Mouse (Mus musculus): ENCODE results near the gene Ptprd. TPM values are rescaled to one million over a fixed set of nuclear protein-coding genes. Genes with fewer than 3 reads are reported as not detected.

The Ptprd gene
- polyA plus RNA-seq, 1 experiment, result 0.15 TPM

DNA sequence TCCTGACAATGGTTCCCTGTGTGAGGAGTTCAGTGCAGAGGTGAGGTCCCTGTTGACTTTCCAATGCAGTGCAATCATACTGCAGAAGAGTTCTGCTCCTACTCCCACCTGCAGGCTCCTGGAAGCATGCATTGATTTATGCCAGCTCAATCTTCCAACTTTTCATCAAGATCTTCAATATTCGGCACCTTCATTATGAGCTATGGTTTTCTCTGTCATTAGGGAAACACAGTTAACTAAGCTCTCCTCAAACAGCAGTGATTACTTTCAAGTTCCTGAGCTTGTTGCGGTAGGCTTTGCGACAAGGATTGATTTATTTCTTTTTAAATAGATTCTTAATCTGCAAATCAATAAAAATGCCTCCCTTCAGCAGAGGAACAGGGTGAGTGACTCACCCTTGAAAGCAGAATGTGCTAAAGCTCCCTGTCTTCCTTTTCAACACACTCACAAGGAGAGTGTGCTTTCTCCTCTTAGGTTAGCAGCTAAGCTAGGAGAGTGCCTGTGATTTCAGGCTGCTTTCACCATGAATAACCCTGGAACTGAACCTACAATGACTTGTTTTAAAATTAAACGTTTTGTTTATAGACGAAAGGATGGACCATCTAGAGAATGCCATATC is 1298.1 kb downstream of the Ptprd start:
- no peak for TF ChIP-seq CTCF (IDR thresholded peaks at IDR 0.05; ENCODE audit: extremely low read depth, insufficient read depth, insufficient read length, insufficient replicate concordance)
- TF ChIP-seq POLR2A (IDR thresholded peaks at IDR 0.05; ENCODE audit: low read depth, low read length), result no peak
- 79% methylated on average over 5 of the region's 5 CpGs for WGBS
- DNase-seq (ENCODE audit: low read depth in 1 of 2, low spot score in 2 of 2), result no peak
- Histone ChIP-seq H3K27ac (ENCODE audit: insufficient read depth, low read length) (no peak overlapping the region), H3K4me1 (ENCODE audit: control insufficient read depth, insufficient read depth, insufficient read length) (no peaks in the 10 kb centered on the region), H3K36me3 (ENCODE audit: control insufficient read depth, insufficient read depth, low read length) (no peaks in the 10 kb centered on the region), H3K4me3 (ENCODE audit: extremely low read depth, insufficient read depth, insufficient read length) (no peak overlapping the region), H3K27me3 (ENCODE audit: control insufficient read depth, insufficient read depth, low read length) (no peaks in the 10 kb centered on the region)

DNA sequence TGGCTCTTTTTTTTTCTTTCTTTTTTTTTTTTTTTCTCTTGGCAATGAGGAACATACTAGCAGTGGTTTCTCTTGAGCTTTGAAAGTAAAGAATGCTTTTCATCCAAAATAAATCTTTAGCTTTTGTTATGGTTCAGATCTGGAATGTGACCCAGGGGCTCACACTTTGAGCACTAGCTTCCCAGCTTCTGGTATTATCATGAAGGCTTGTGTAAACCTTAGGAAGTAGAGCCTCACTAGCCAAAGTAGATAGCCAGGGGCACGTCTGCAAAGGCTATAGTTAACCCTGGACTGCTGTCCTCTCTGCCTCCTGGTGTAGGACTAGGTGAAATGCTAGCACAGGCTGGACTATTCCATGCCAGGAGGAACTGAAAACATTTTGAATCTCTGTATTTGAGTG is 1310.1 kb downstream of the Ptprd start:
- 50% methylated on average over 1 of the region's 1 CpGs for WGBS
- H3K27ac ChIP-seq (ENCODE audit: insufficient read depth, low read length), result no peak overlapping the region
- no peak for DNase-seq (ENCODE audit: low read depth in 1 of 2, low spot score in 2 of 2)
- H3K4me1 ChIP-seq (ENCODE audit: control insufficient read depth, insufficient read depth, insufficient read length), result no peaks in the 10 kb centered on the region
- no peak for TF ChIP-seq CTCF (IDR thresholded peaks at IDR 0.05; ENCODE audit: extremely low read depth, insufficient read depth, insufficient read length, insufficient replicate concordance)
- no peak for TF ChIP-seq POLR2A (IDR thresholded peaks at IDR 0.05; ENCODE audit: low read depth, low read length)
- H3K4me3 ChIP-seq (ENCODE audit: extremely low read depth, insufficient read depth, insufficient read length), result no peak overlapping the region
- no peaks in the 10 kb centered on the region for H3K27me3 ChIP-seq (ENCODE audit: control insufficient read depth, insufficient read depth, low read length)
- H3K36me3 ChIP-seq (ENCODE audit: control insufficient read depth, insufficient read depth, low read length), result no peaks in the 10 kb centered on the region

DNA sequence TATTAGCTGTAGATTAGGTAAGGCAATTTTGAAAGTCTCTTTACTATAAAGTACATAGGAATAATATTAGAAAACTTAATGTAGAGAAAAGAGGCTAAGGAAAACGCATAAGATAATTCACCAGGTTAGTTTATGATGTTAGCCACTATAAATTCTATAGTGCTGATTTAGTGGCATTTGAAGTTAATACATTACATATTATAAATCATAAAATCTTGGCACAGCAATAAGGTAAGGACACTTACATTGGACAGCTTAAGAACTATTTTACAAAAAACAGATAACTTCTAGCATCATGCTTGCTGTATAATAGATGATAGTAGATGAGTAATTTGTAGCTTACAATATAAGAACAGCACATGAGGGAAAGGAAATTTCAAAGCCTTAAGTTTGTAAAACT is 1322.1 kb downstream of the Ptprd start:
- no peaks in the 10 kb centered on the region for H3K36me3 ChIP-seq (ENCODE audit: control insufficient read depth, insufficient read depth, low read length)
- DNase-seq (ENCODE audit: low read depth in 1 of 2, low spot score in 2 of 2), result no peak
- H3K4me3 ChIP-seq (ENCODE audit: extremely low read depth, insufficient read depth, insufficient read length), result no peak overlapping the region
- TF ChIP-seq POLR2A (IDR thresholded peaks at IDR 0.05; ENCODE audit: low read depth, low read length) (no peak), CTCF (IDR thresholded peaks at IDR 0.05; ENCODE audit: extremely low read depth, insufficient read depth, insufficient read length, insufficient replicate concordance) (no peak)
- H3K27me3 ChIP-seq (ENCODE audit: control insufficient read depth, insufficient read depth, low read length), result no peaks in the 10 kb centered on the region
- H3K27ac ChIP-seq (ENCODE audit: insufficient read depth, low read length), result no peak overlapping the region
- WGBS, result 84% methylated on average over 1 of the region's 1 CpGs
- no peaks in the 10 kb centered on the region for H3K4me1 ChIP-seq (ENCODE audit: control insufficient read depth, insufficient read depth, insufficient read length)

DNA sequence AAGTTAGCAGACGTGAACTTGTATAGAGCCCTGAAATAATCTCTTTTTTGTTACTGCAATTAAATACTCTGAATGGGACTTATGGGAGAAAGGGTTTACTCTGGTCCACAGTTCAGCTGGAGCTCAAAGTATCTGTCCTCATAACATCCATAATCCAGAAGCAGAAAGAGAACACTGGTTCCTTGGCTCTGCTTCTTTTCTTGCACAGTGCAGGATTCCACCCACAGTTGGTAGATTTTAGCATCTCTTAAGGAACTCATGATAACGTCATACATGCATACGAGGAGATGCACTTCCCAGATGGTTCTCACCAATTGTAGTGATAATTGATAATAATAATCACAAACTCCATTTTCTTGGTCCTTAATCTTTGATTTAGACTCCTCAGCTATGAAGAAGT is 1330.2 kb downstream of the Ptprd start:
- Histone ChIP-seq H3K4me3 (ENCODE audit: extremely low read depth, insufficient read depth, insufficient read length) (no peak overlapping the region), H3K36me3 (ENCODE audit: control insufficient read depth, insufficient read depth, low read length) (no peaks in the 10 kb centered on the region), H3K4me1 (ENCODE audit: control insufficient read depth, insufficient read depth, insufficient read length) (no peaks in the 10 kb centered on the region), H3K27me3 (ENCODE audit: control insufficient read depth, insufficient read depth, low read length) (no peaks in the 10 kb centered on the region), H3K27ac (ENCODE audit: insufficient read depth, low read length) (no peak overlapping the region)
- DNase-seq (ENCODE audit: low read depth in 1 of 2, low spot score in 2 of 2), result no peak
- 80% methylated on average over 3 of the region's 3 CpGs for WGBS
- TF ChIP-seq CTCF (IDR thresholded peaks at IDR 0.05; ENCODE audit: extremely low read depth, insufficient read depth, insufficient read length, insufficient replicate concordance) (no peak), POLR2A (IDR thresholded peaks at IDR 0.05; ENCODE audit: low read depth, low read length) (no peak)

DNA sequence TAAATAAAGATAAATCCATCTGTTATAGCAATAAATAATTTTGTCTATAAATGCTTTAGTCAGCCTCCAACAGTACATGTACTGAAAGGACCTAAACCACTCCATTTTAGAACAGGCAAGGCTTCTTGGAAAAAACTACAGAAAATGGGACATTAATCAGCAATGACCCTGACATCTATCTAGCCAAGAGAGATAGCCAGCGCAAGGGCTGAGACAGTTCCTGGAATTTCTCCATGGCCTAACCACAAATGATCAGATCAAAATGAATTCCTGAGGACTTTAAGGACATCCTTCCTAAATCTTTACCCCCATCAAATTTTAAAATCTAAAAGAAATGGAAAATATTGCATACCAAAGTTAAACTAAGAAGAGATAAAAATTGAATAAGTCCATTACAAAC is 1340.8 kb downstream of the Ptprd start:
- no peak for TF ChIP-seq CTCF (IDR thresholded peaks at IDR 0.05; ENCODE audit: extremely low read depth, insufficient read depth, insufficient read length, insufficient replicate concordance)
- no peak for TF ChIP-seq POLR2A (IDR thresholded peaks at IDR 0.05; ENCODE audit: low read depth, low read length)
- H3K27me3 ChIP-seq (ENCODE audit: control insufficient read depth, insufficient read depth, low read length), result no peaks in the 10 kb centered on the region
- no peak overlapping the region for H3K4me3 ChIP-seq (ENCODE audit: extremely low read depth, insufficient read depth, insufficient read length)
- WGBS, result 92% methylated on average over 1 of the region's 1 CpGs
- no peaks in the 10 kb centered on the region for H3K36me3 ChIP-seq (ENCODE audit: control insufficient read depth, insufficient read depth, low read length)
- H3K4me1 ChIP-seq (ENCODE audit: control insufficient read depth, insufficient read depth, insufficient read length), result no peaks in the 10 kb centered on the region
- DNase-seq (ENCODE audit: low read depth in 1 of 2, low spot score in 2 of 2), result no peak
- H3K27ac ChIP-seq (ENCODE audit: insufficient read depth, low read length), result no peak overlapping the region

DNA sequence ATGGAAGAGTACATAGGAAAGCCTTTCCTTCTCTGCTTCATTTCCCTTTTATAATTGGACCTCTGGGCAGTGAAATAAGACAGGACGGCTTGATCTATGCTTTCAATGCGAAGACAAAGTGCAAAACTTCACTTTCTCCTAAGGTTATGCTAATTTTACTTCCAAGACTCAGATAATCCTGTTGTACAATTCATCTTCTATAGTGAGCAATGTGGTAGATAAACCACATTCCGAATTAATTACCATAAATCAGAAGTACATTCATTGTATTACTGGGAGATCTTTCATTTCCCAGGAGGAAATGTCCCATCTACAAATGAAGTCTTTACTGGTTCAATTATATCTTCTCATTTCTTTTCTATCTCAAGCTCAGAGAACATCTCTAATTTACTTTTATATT is 1346.2 kb downstream of the Ptprd start:
- Histone ChIP-seq H3K4me1 (ENCODE audit: control insufficient read depth, insufficient read depth, insufficient read length) (no peaks in the 10 kb centered on the region), H3K27ac (ENCODE audit: insufficient read depth, low read length) (no peak overlapping the region), H3K36me3 (ENCODE audit: control insufficient read depth, insufficient read depth, low read length) (no peaks in the 10 kb centered on the region), H3K4me3 (ENCODE audit: extremely low read depth, insufficient read depth, insufficient read length) (no peak overlapping the region), H3K27me3 (ENCODE audit: control insufficient read depth, insufficient read depth, low read length) (no peaks in the 10 kb centered on the region)
- TF ChIP-seq POLR2A (IDR thresholded peaks at IDR 0.05; ENCODE audit: low read depth, low read length) (no peak), CTCF (IDR thresholded peaks at IDR 0.05; ENCODE audit: extremely low read depth, insufficient read depth, insufficient read length, insufficient replicate concordance) (no peak)
- no peak for DNase-seq (ENCODE audit: low read depth in 1 of 2, low spot score in 2 of 2)
- WGBS, result 73% methylated on average over 3 of the region's 3 CpGs

DNA sequence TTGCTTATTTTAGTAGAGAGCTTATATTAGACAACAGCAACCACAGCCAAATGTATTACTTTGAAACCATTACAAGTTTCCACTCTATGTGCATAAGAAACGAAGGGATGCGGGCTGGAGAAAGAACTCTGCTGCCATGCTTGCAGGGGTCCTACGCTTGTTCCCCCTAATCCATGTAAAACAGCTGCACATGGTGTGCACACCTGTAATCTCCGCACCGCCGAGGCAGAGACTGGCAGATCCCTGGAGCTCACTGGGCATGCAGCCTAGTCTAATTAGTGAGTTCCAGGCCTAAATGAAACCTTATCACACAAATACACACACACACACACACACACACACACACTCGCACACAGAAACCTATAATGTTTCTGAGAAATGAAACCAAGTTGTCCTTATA is 1365.5 kb downstream of the Ptprd start:
- Histone ChIP-seq H3K27ac (ENCODE audit: insufficient read depth, low read length) (no peak overlapping the region), H3K36me3 (ENCODE audit: control insufficient read depth, insufficient read depth, low read length) (no peaks in the 10 kb centered on the region), H3K4me3 (ENCODE audit: extremely low read depth, insufficient read depth, insufficient read length) (no peak overlapping the region), H3K4me1 (ENCODE audit: control insufficient read depth, insufficient read depth, insufficient read length) (no peaks in the 10 kb centered on the region), H3K27me3 (ENCODE audit: control insufficient read depth, insufficient read depth, low read length) (no peaks in the 10 kb centered on the region)
- WGBS, result 88% methylated on average over 7 of the region's 7 CpGs
- TF ChIP-seq POLR2A (IDR thresholded peaks at IDR 0.05; ENCODE audit: low read depth, low read length), result no peak
- TF ChIP-seq CTCF (IDR thresholded peaks at IDR 0.05; ENCODE audit: extremely low read depth, insufficient read depth, insufficient read length, insufficient replicate concordance), result no peak
- DNase-seq (ENCODE audit: low read depth in 1 of 2, low spot score in 2 of 2), result no peak
